Mouse (Mus musculus): ENCODE measurements at regions not wholly inside any gene's neighbourhood (a gene's known extent, or its start where the extent isn't known, plus 50 kb on each side); places are given as distances from the start of the nearest gene placed in this dataset.

DNA sequence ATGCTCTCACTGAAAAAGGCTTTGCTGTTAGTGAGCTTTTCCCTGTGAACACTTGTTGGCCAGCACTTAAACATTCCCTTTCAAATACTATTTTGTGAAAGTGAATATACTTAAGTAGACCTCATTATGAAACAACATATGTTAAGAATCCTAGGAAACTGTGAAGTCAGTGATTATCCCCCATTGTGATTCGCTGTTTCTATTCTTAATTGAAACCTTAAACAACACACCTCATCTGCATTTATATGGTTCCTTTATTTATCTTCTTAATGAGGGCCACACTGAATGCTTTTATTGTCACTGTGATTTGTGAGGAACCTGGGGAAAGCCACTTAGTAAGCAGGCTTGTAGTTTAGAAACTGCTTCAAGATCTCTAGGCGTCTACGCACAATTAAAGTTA is 58.5 kb upstream of the Tram1l1 start:
- TF ChIP-seq HCFC1 (IDR thresholded peaks at IDR 0.05; ENCODE audit: borderline replicate concordance, insufficient read depth, low read length) (no peak), MAFK (IDR thresholded peaks at IDR 0.05; ENCODE audit: insufficient read depth, low read depth, low read length) (no peak)
